Mouse (Mus musculus) leukemia stem cell, adult 10-12 weeks (primary cell): ENCODE measurements around the gene Zswim7. TPM values are rescaled to one million over a fixed set of nuclear protein-coding genes. Genes with fewer than 3 reads are reported as not detected.

ENCODE experiments used
- polyA plus RNA-seq: library from polyadenylated mRNA; stranded (reverse); fragments of >175 nt; gene quantifications from 2 replicates; pipeline ENCODE4 v1.2.3, GENCODE M21; 2012; ENCODE audit warnings: low replicate concordance

Zswim7 gene
- 1.1 and 1.5 TPM in 2 replicates for polyA plus RNA-seq

DNA sequence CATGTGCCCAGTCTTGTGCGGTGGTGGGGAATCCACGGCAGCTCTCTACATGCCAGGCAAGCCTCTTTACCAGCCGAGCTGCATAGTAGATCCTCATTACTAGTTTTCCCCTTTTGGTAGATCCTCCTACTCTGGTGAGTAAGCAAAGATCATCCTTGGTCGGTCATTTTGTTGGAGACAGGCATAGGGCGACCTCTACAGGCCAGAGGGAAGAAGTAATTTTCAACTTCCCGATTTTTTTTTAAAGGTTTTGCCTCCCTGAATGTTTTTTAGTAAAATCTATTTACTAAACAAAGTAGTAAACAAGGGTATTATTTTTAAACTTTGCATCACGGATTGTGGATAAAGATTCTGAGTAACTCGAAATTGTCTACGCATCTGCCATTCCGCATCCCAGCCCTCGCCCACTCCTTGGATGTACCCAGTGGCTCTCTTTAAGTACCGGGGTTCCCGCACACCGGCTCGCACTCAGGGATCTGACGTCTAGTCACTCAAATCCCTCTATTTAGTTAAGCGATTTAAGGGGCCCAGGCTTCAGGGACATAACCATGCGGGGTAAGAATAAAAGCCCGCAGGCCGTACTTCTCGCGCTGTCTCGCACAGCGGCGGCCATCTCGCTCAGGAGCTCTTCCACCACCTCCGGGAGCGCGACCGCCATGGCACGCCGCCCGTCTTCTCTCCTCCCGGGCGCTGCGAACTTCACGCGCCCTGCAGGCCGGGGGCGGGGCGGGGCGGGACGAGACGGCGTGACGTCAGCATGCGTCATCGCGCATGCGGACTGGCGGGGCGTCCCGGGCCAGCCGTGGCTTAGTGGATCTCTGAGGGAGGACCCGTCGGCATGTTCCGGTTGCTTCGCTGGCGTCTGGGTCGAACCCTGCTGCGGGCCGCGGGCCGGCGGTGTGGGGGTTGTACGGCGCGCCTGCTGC lies at the start of gene Zswim7, which contains the start of gene Ttc19:
Zswim7 (minus strand) TSS at position 701 of the 926 bp plus-strand sequence.
Ttc19 (plus strand) TSS at position 799 of the 926 bp plus-strand sequence.

GRCm38 (mm10) chr11:62248401-62249244 lies 32.6 kb downstream of the Zswim7 start, which contains the start of gene Adora2b:
Adora2b (plus strand) TSS chr11:62248984.

Other genes starting within 250 kb of the Zswim7 start
- gene Adora2b, start 32.4 kb downstream of the Zswim7 start, polyA plus RNA-seq: 0.13 and 0.27 TPM in 2 replicates
- gene Ttc19, start 98 bp upstream of the Zswim7 start, polyA plus RNA-seq: 2.0 and 4.7 TPM in 2 replicates
- gene Pigl, start 177.1 kb upstream of the Zswim7 start, polyA plus RNA-seq: 3.6 and 3.7 TPM in 2 replicates
- 87.9 and 123 TPM in 2 replicates for gene Ncor1, start 177.2 kb upstream of the Zswim7 start, polyA plus RNA-seq